Mouse (Mus musculus) urinary bladder, adult 2 months (tissue): ENCODE data around the gene Snx33. TPM values are rescaled to one million over a fixed set of nuclear protein-coding genes. Genes with fewer than 3 reads are reported as not detected.

ENCODE experiments used
- polyA plus RNA-seq: library from polyadenylated mRNA; depleted of rRNA; stranded (reverse); fragments of >200 nt; gene quantifications from 2 replicates; pipeline ENCODE4 v1.2.3, GENCODE M21; 2012; rRNA removed

The Snx33 gene
- polyA plus RNA-seq, 1 experiment, result 21.3 TPM

Other genes starting within 250 kb of the Snx33 start
- 3.0 and 3.8 TPM in 2 replicates for gene Lingo1, start 131.9 kb downstream of the Snx33 start, polyA plus RNA-seq
- gene Odf3l1, start 63.7 kb downstream of the Snx33 start, polyA plus RNA-seq, result 0.96 and 1.1 TPM in 2 replicates
- 27.7 and 39.1 TPM in 2 replicates for gene Cspg4, start 63.3 kb downstream of the Snx33 start, polyA plus RNA-seq
- gene Imp3, start 9.1 kb upstream of the Snx33 start, polyA plus RNA-seq, result 121 and 136 TPM in 2 replicates
- 11.3 and 13.0 TPM in 2 replicates for gene Snupn, start 22.5 kb upstream of the Snx33 start, polyA plus RNA-seq
- 26.2 TPM in 2 replicates for gene Ptpn9, start 66.6 kb upstream of the Snx33 start, polyA plus RNA-seq
- gene Sin3a, start 143.7 kb upstream of the Snx33 start, polyA plus RNA-seq, result 32.3 TPM in 2 replicates
- 124 and 135 TPM in 2 replicates for gene Man2c1, start 202.3 kb upstream of the Snx33 start, polyA plus RNA-seq
- gene Neil1, start 219.9 kb upstream of the Snx33 start, polyA plus RNA-seq, result 13.0 and 15.3 TPM in 2 replicates
- 92.3 and 124 TPM in 2 replicates for gene Commd4, start 230.0 kb upstream of the Snx33 start, polyA plus RNA-seq